Mouse (Mus musculus): ENCODE measurements around the gene Tfb2m. TPM values are rescaled to one million over a fixed set of nuclear protein-coding genes. Genes with fewer than 3 reads are reported as not detected.

Tfb2m gene
- polyA plus RNA-seq, 1 experiment, result 14.2 TPM

DNA sequence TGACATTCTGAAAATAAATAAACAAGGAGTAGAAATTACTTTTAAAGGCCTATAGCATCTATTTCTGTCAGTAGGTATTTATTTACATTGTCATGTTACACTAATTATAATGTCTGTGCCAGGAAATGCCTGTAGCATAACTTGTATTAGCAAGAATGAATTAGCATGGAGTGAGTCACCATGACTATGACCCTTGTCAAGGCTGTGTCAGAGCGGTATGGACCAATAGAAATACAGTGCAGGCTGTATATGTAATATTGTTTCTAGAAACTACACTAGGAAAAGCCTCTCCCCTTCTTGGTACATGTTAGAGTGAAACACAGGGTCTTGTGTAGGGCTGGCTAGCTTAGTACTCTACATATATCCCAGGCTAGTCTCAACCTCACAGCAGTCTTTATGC lies 24.4 kb upstream of the Tfb2m start:
- H3K4me3 ChIP-seq, result no peak overlapping the region
- H3ac ChIP-seq (ENCODE audit: control insufficient read depth, insufficient read length), result no peak overlapping the region
- H3K27me3 ChIP-seq (ENCODE audit: control insufficient read depth, insufficient read depth, insufficient read length), result no peaks in the 10 kb centered on the region
- H3K79me2 ChIP-seq (ENCODE audit: control insufficient read depth, insufficient read depth), result peaks cover 3% of the 10 kb centered on the region
- no peaks in the 10 kb centered on the region for H3K36me3 ChIP-seq (ENCODE audit: control insufficient read depth, insufficient read depth)
- H3K4me2 ChIP-seq (ENCODE audit: low read depth), result peak overlapping the region; percentile 26
- TF ChIP-seq USF1 (IDR thresholded peaks at IDR 0.05; ENCODE audit: low read depth), result no peak
- TF ChIP-seq MAX (IDR thresholded peaks at IDR 0.05; ENCODE audit: low read depth), result no peak
- no peak for TF ChIP-seq POLR2A (IDR thresholded peaks at IDR 0.05; ENCODE audit: insufficient read length, low read depth)
- no peak for TF ChIP-seq CEBPB (IDR thresholded peaks at IDR 0.05; ENCODE audit: insufficient read depth, poor library complexity, severe bottlenecking)
- TF ChIP-seq REST (IDR thresholded peaks at IDR 0.05; ENCODE audit: insufficient read depth, insufficient read length), result no peak
- TF ChIP-seq SRF (IDR thresholded peaks at IDR 0.05; ENCODE audit: control insufficient read depth, insufficient read length, low read depth), result no peak
- no peak for TF ChIP-seq POLR2AphosphoS2 (IDR thresholded peaks at IDR 0.05; ENCODE audit: insufficient read length, low read depth)
- TF ChIP-seq TCF3 (IDR thresholded peaks at IDR 0.05; ENCODE audit: insufficient read length, low read depth), result no peak
- no peak for TF ChIP-seq TCF12 (IDR thresholded peaks at IDR 0.05; ENCODE audit: insufficient read depth, poor library complexity, severe bottlenecking)
- TF ChIP-seq E2F4 (IDR thresholded peaks at IDR 0.05; ENCODE audit: insufficient read depth), result no peak
- no peak for TF ChIP-seq MYOG (IDR thresholded peaks at IDR 0.05; ENCODE audit: control insufficient read depth in 1 of 3, insufficient read depth in 1 of 3, insufficient read length in 2 of 3, low read depth in 2 of 3)

DNA sequence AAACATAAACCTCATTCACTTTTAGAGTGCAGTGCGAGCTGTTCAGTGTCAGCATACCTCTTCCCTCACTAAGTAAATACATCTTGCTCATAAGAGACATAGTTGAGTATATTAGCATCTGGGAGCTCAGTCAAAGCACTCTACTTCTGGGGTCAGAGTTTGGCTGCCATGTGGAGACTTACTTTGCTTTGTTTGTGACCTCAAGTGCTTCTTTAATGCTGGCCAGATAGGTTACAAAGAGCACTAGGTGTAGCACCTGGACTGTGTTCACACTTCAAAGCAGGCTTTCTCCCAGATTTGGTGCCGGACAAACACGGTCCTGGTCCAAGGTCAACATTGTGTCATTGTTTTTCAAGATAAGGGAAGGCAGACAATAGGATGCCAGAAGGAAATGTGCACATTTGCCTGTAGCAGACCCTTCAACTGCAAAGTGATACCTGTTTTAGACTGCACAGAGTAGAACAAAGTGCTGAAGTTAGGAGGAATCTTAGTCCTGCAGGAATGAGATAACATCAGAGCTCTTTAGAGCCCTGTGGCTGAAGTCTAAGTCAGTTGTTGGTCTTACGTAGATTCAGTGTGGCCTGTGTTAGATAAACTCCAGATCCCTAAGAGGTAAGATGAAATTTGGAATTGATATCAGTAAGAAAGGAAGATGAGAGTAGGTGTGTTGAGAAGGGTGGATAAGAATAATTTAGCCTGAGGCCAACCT lies 22.8 kb upstream of the Tfb2m start:
- TF ChIP-seq USF1 (IDR thresholded peaks at IDR 0.05; ENCODE audit: low read depth) (no peak), POLR2AphosphoS2 (IDR thresholded peaks at IDR 0.05; ENCODE audit: insufficient read length, low read depth) (no peak), REST (IDR thresholded peaks at IDR 0.05; ENCODE audit: insufficient read depth, insufficient read length) (no peak), TCF12 (IDR thresholded peaks at IDR 0.05; ENCODE audit: insufficient read depth, poor library complexity, severe bottlenecking) (no peak), MAX (IDR thresholded peaks at IDR 0.05; ENCODE audit: low read depth) (no peak), MYOG (IDR thresholded peaks at IDR 0.05; ENCODE audit: control insufficient read depth in 1 of 3, insufficient read depth in 1 of 3, insufficient read length in 2 of 3, low read depth in 2 of 3) (no peak), TCF3 (IDR thresholded peaks at IDR 0.05; ENCODE audit: insufficient read length, low read depth) (no peak), POLR2A (IDR thresholded peaks at IDR 0.05; ENCODE audit: insufficient read length, low read depth) (no peak), CEBPB (IDR thresholded peaks at IDR 0.05; ENCODE audit: insufficient read depth, poor library complexity, severe bottlenecking) (no peak)
- H3ac ChIP-seq (ENCODE audit: control insufficient read depth, insufficient read length), result no peak overlapping the region
- no peak overlapping the region for H3K4me3 ChIP-seq

DNA sequence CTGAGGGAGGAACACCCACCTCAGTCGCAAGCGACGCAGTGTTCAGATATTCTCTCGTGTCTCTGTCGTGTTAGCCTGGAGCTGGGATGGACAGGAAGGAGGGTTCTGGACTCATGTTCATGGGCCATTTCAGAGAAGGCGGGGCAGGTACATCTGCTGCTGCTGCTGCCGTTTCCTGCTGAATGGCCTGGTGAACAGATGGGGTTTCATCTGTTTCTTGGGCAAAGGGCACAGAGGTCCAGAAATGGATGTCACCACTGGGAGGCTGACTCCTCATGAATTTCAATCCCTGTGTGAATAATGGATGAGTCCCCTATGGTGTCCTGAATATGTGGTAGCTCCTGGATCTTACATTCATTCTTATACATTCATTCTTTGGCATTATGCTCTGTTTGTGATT lies 21.5 kb upstream of the Tfb2m start:
- no peak overlapping the region for H3K4me3 ChIP-seq
- no peaks in the 10 kb centered on the region for H3K27me3 ChIP-seq (ENCODE audit: control insufficient read depth, insufficient read depth, insufficient read length)
- peaks cover 3% of the 10 kb centered on the region for H3K79me2 ChIP-seq (ENCODE audit: control insufficient read depth, insufficient read depth)
- peak overlapping the region; percentile 35 for H3K4me2 ChIP-seq (ENCODE audit: low read depth)
- TF ChIP-seq USF1 (IDR thresholded peaks at IDR 0.05; ENCODE audit: low read depth) (no peak), MYOD1 (IDR thresholded peaks at IDR 0.05; ENCODE audit: control insufficient read depth in 1 of 3, insufficient read length in 2 of 3, low read depth in 2 of 3) (peak in 2 of 3 experiments; percentile 3 to 76), MYOG (IDR thresholded peaks at IDR 0.05; ENCODE audit: control insufficient read depth in 1 of 3, insufficient read depth in 1 of 3, insufficient read length in 2 of 3, low read depth in 2 of 3) (peak in 2 of 3 experiments; percentile 7 to 70), TCF3 (IDR thresholded peaks at IDR 0.05; ENCODE audit: insufficient read length, low read depth) (no peak)
- H3K36me3 ChIP-seq (ENCODE audit: control insufficient read depth, insufficient read depth), result no peaks in the 10 kb centered on the region
- H3ac ChIP-seq (ENCODE audit: control insufficient read depth, insufficient read length), result no peak overlapping the region

More for the DNA sequence above, 22.8 kb upstream of the Tfb2m start:
- Histone ChIP-seq H3K27me3 (ENCODE audit: control insufficient read depth, insufficient read depth, insufficient read length) (no peaks in the 10 kb centered on the region), H3K4me2 (ENCODE audit: low read depth) (no peak overlapping the region), H3K36me3 (ENCODE audit: control insufficient read depth, insufficient read depth) (no peaks in the 10 kb centered on the region), H3K79me2 (ENCODE audit: control insufficient read depth, insufficient read depth) (peaks cover 3% of the 10 kb centered on the region)

- Histone ChIP-seq H3K4me3 (no peak overlapping the region), H3K27me3 (ENCODE audit: control insufficient read depth, insufficient read depth, insufficient read length) (no peaks in the 10 kb centered on the region), H3K79me2 (ENCODE audit: control insufficient read depth, insufficient read depth) (peaks cover 2% of the 10 kb centered on the region), H3ac (ENCODE audit: control insufficient read depth, insufficient read length) (no peak overlapping the region), H3K4me2 (ENCODE audit: low read depth) (no peak overlapping the region), H3K36me3 (ENCODE audit: control insufficient read depth, insufficient read depth) (no peaks in the 10 kb centered on the region)
- TF ChIP-seq MYOG (IDR thresholded peaks at IDR 0.05; ENCODE audit: control insufficient read depth in 1 of 3, insufficient read depth in 1 of 3, insufficient read length in 2 of 3, low read depth in 2 of 3), result no peak
- TF ChIP-seq USF1 (IDR thresholded peaks at IDR 0.05; ENCODE audit: low read depth), result no peak
- TF ChIP-seq CEBPB (IDR thresholded peaks at IDR 0.05; ENCODE audit: insufficient read depth, poor library complexity, severe bottlenecking), result no peak
- TF ChIP-seq E2F4 (IDR thresholded peaks at IDR 0.05; ENCODE audit: insufficient read depth), result no peak
Observed at GRCm38 (mm10) chr1:179563926-179564325, 17.9 kb upstream of the Tfb2m start.

- TF ChIP-seq MAX (IDR thresholded peaks at IDR 0.05; ENCODE audit: low read depth) (no peak), SRF (IDR thresholded peaks at IDR 0.05; ENCODE audit: control insufficient read depth, insufficient read length, low read depth) (no peak), CEBPB (IDR thresholded peaks at IDR 0.05; ENCODE audit: insufficient read depth, poor library complexity, severe bottlenecking) (no peak), MYOG (IDR thresholded peaks at IDR 0.05; ENCODE audit: control insufficient read depth in 1 of 3, insufficient read depth in 1 of 3, insufficient read length in 2 of 3, low read depth in 2 of 3) (no peak), POLR2AphosphoS2 (IDR thresholded peaks at IDR 0.05; ENCODE audit: insufficient read length, low read depth) (no peak), TCF3 (IDR thresholded peaks at IDR 0.05; ENCODE audit: insufficient read length, low read depth) (no peak), MYOD1 (IDR thresholded peaks at IDR 0.05; ENCODE audit: control insufficient read depth in 1 of 3, insufficient read length in 2 of 3, low read depth in 2 of 3) (no peak)
- Histone ChIP-seq H3K36me3 (ENCODE audit: control insufficient read depth, insufficient read depth) (no peaks in the 10 kb centered on the region), H3K79me2 (ENCODE audit: control insufficient read depth, insufficient read depth) (no peaks in the 10 kb centered on the region), H3K4me2 (ENCODE audit: low read depth) (no peak overlapping the region), H3K4me3 (no peak overlapping the region), H3ac (ENCODE audit: control insufficient read depth, insufficient read length) (no peak overlapping the region), H3K27me3 (ENCODE audit: control insufficient read depth, insufficient read depth, insufficient read length) (no peaks in the 10 kb centered on the region)
Observed at GRCm38 (mm10) chr1:179563211-179563610, 17.1 kb upstream of the Tfb2m start.
